Mouse (Mus musculus) spleen, postnatal 36 days (tissue): ENCODE measurements around the gene Mbd3l2.
"Not testable (repeated sequence)": the region's sequence is repeated elsewhere in the genome, so short reads cannot be mapped to it uniquely, and the experiment has no call there.

Source experiments
- DNase-seq, 2 experiments: peaks; one replicate each; pipeline ENCODE4 v3.0.0; 2022; ENCODE audit warnings: low spot score in 2 of 2, mixed read lengths in 1 of 2

The Mbd3l2 gene

DNA sequence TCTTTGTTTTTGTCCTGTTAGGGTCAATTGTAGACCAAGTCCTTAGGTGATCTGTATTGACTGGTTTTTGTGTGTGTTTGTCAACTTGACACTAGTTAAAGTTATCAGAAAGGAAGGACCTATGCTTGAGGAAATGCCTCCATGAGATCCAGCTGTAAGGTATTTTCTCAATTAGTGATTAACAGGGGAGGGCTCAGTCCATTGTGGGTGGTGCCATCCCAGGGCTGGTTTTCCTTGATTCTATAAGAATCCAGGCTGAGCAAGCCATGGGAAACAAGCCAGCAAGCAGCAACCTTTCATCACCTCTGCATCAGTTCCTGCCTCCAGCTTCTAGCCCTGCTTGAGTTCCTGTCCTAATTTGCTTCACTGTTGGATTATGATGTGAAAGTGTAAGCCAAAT, at the start of gene Mbd3l2:
Mbd3l2 (plus strand) TSS at position 301 of the 400 bp plus-strand sequence.
- DNase-seq: no peak

- DNase-seq: no peak
Measured at GRCm38 (mm10) chr9:18385782-18386181, 44.7 kb upstream of the Mbd3l2 start.

DNA sequence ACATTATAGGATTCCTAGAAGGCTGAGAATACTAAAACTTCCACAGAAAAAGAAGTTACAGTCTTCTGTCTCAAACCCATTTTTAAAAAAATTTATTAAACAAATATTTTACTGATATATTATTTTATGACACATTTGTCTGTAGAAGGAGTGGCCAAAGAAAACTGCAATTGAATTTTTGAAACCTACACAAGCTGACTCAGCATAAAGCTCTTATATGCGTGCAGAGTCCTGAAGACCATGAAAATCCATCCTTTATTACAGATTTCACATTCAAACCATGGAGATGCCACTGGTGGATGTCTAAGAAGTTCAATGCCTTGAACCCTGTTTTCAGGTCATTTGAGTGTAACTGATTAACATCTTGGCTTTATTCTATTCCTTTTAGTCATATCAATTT, 30.8 kb upstream of the Mbd3l2 start:
- DNase-seq: no peak

DNA sequence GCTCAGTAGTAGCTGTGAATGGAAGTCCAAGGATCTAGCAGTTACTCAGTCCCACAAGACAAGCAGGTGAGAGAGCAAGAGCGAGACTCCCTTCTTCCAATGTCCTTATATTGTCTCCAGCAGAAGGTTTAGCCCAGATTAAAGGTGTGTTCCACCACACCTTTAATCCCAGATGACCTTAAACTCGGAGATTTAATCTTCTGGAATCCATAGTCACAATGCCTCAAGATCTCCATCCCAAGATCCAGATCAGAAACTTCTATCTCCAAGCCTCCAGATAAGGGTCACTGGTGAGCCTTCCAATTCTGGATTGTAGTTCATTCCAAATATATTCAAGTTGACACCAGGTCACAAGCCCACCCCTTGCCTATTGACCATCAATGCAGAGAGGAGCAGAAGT, 27.6 kb upstream of the Mbd3l2 start, which contains the start of gene Naalad2:
Naalad2 (minus strand) TSS at position 101 of the 400 bp plus-strand sequence.
- DNase-seq: not testable (repeated sequence)

DNA sequence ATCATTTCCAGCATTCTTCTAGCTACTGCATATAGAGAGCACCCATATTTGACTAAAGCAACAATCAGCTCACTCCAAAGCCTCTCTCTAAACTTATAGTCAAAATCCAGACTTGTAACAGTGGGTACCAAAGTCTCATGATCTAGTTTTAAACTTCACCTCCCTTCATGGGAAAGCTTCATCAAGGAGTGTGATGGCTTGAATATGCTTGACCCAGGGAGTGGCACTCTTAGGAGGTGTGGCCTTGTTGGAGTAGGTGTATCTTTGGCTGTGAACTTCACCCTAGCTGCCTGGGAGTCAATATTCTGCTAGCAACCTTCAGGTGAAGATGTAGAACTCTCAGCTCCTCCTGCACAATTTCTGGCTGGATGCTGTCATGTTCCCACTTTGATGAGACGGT, 26.3 kb upstream of the Mbd3l2 start, which contains the start of gene Ubtfl1:
Ubtfl1 (plus strand) TSS at position 301 of the 400 bp plus-strand sequence.
- DNase-seq: no peak

- not testable (repeated sequence) for DNase-seq
Measured at GRCm38 (mm10) chr9:18412371-18412770, 18.1 kb upstream of the Mbd3l2 start.

DNA sequence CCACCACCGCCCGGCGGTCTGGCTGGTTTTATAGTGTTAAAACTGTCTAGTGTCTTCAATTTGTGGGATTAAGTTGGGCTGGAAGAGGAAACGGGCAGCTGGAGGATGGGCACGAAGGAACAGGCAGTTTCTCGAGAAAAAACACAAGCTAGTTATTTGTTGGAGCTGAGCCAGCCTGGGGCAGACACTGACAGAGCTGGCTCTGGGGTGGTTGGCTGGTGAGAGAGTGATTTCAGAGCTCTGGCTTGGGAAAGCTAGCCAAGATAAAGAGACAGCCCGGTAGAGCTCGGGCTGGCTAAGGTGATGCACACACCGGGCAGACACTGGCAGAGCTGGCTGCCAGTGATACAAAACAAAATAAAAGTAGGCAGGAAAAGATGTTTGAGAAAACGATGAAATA, 1.2 kb downstream of the Mbd3l2 start:
- DNase-seq: no peak

- DNase-seq: no peak
Measured at GRCm38 (mm10) chr9:18456520-18456919, 26.1 kb downstream of the Mbd3l2 start.

GRCm38 (mm10) chr9:18467350-18467749, 36.9 kb downstream of the Mbd3l2 start:
- no peak for DNase-seq

- DNase-seq: no peak
Measured at GRCm38 (mm10) chr9:18468005-18468404, 37.6 kb downstream of the Mbd3l2 start.

GRCm38 (mm10) chr9:18473324-18474128, 43.1 kb downstream of the Mbd3l2 start:
- peak; percentile 60 to 64 for DNase-seq

DNA sequence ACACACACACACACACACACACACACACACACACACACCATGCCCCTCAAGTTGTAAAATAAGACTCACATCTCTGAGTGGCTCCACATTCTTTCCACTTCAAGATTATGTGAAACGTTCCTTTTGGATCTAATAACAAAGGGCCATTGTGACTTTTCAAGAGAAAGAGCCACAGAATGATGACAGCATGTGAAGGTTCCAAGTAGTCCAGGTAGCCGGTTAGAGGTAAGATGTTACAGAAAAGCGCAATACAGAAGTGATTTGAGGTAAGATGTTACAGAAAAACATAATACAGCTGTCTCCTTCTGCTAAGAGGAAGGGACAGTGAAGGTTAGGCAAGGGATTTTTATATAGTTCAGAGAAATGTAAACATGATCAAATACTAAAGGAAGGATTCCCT, 47.7 kb downstream of the Mbd3l2 start, which contains the start of the genes Zfp558 and Mbd3l1:
Zfp558 (minus strand) TSS at position 101 of the 400 bp plus-strand sequence.
Mbd3l1 (plus strand) TSS at position 192 of the 400 bp plus-strand sequence.
- DNase-seq: no peak
